Mouse (Mus musculus): ENCODE measurements around the gene Ptprt. TPM values are rescaled to one million over a fixed set of nuclear protein-coding genes. Genes with fewer than 3 reads are reported as not detected.
"Not testable (repeated sequence)": the region's sequence is repeated elsewhere in the genome, so short reads cannot be mapped to it uniquely, and the experiment has no call there.

Ptprt gene
- polyA plus RNA-seq, 1 experiment from 2014 or later: 14.0 TPM

GRCm38 (mm10) chr2:161557874-161558273 is 1103.1 kb downstream of the Ptprt start:
- Histone ChIP-seq H3K9ac (replicated peaks) (no peak overlapping the region), H3K27me3 (replicated peaks) (no peaks in the 10 kb centered on the region), H3K36me3 (no peaks in the 10 kb centered on the region), H3K27ac (replicated peaks) (no peak overlapping the region), H3K9me3 (replicated peaks) (no peaks in the 10 kb centered on the region), H3K4me3 (replicated peaks) (no peak overlapping the region), H3K4me2 (no peak overlapping the region), H3K4me1 (no peaks in the 10 kb centered on the region)
- no peak for ATAC-seq (ENCODE audit: low FRiP score)
- 81% methylated on average over 4 of the region's 4 CpGs for WGBS

- no peaks in the 10 kb centered on the region for H3K36me3 ChIP-seq
- WGBS: 79% methylated on average over 9 of the region's 9 CpGs
- H3K4me1 ChIP-seq: no peaks in the 10 kb centered on the region
- no peak for ATAC-seq (ENCODE audit: low FRiP score)
- no peak overlapping the region for H3K27ac ChIP-seq (replicated peaks)
- H3K4me3 ChIP-seq (replicated peaks): no peak overlapping the region
- H3K27me3 ChIP-seq (replicated peaks): no peaks in the 10 kb centered on the region
- H3K4me2 ChIP-seq: no peak overlapping the region
- no peak overlapping the region for H3K9ac ChIP-seq (replicated peaks)
- no peaks in the 10 kb centered on the region for H3K9me3 ChIP-seq (replicated peaks)
Observed at GRCm38 (mm10) chr2:161553651-161554050, 1107.3 kb downstream of the Ptprt start.

- Histone ChIP-seq H3K4me1 (no peaks in the 10 kb centered on the region), H3K4me3 (replicated peaks) (no peak overlapping the region), H3K4me2 (no peak overlapping the region), H3K27ac (replicated peaks) (no peak overlapping the region), H3K36me3 (no peaks in the 10 kb centered on the region), H3K9me3 (replicated peaks) (no peaks in the 10 kb centered on the region), H3K27me3 (replicated peaks) (no peaks in the 10 kb centered on the region), H3K9ac (replicated peaks) (no peak overlapping the region)
- ATAC-seq (ENCODE audit: low FRiP score): no peak
- 87% methylated on average over 2 of the region's 2 CpGs for WGBS
Observed at GRCm38 (mm10) chr2:161552011-161552410, 1108.9 kb downstream of the Ptprt start.

- no peak overlapping the region for H3K9ac ChIP-seq (replicated peaks)
- H3K4me1 ChIP-seq: no peaks in the 10 kb centered on the region
- H3K36me3 ChIP-seq: no peaks in the 10 kb centered on the region
- no peak overlapping the region for H3K4me2 ChIP-seq
- 51% methylated on average over 5 of the region's 5 CpGs for WGBS
- no peak for ATAC-seq (ENCODE audit: low FRiP score)
- no peaks in the 10 kb centered on the region for H3K9me3 ChIP-seq (replicated peaks)
- H3K4me3 ChIP-seq (replicated peaks): no peak overlapping the region
- H3K27me3 ChIP-seq (replicated peaks): no peaks in the 10 kb centered on the region
- H3K27ac ChIP-seq (replicated peaks): 0 out of 2 replicates have a peak overlapping the region, but pooled peaks have one; percentile 34
Observed at GRCm38 (mm10) chr2:161549577-161549976, 1111.4 kb downstream of the Ptprt start.

GRCm38 (mm10) chr2:161547318-161547717 is 1113.6 kb downstream of the Ptprt start:
- Histone ChIP-seq H3K36me3 (no peaks in the 10 kb centered on the region), H3K4me3 (replicated peaks) (no peak overlapping the region), H3K4me2 (no peak overlapping the region), H3K27me3 (replicated peaks) (no peaks in the 10 kb centered on the region), H3K4me1 (no peaks in the 10 kb centered on the region), H3K9me3 (replicated peaks) (no peaks in the 10 kb centered on the region), H3K27ac (replicated peaks) (no peak overlapping the region), H3K9ac (replicated peaks) (no peak overlapping the region)
- ATAC-seq (ENCODE audit: low FRiP score): no peak
- WGBS: 73% methylated on average over 5 of the region's 5 CpGs

- Histone ChIP-seq H3K36me3 (no peaks in the 10 kb centered on the region), H3K4me1 (no peaks in the 10 kb centered on the region), H3K27ac (replicated peaks) (no peak overlapping the region), H3K4me2 (no peak overlapping the region), H3K9ac (replicated peaks) (no peak overlapping the region), H3K9me3 (replicated peaks) (no peaks in the 10 kb centered on the region), H3K4me3 (replicated peaks) (no peak overlapping the region), H3K27me3 (replicated peaks) (no peaks in the 10 kb centered on the region)
- 92% methylated on average over 4 of the region's 4 CpGs for WGBS
- no peak for ATAC-seq (ENCODE audit: low FRiP score)
Observed at GRCm38 (mm10) chr2:161545406-161545805, 1115.5 kb downstream of the Ptprt start.

GRCm38 (mm10) chr2:161534151-161534550 is 1126.8 kb downstream of the Ptprt start:
- Histone ChIP-seq H3K4me1 (no peaks in the 10 kb centered on the region), H3K27ac (replicated peaks) (no peak overlapping the region), H3K36me3 (no peaks in the 10 kb centered on the region), H3K9me3 (replicated peaks) (no peaks in the 10 kb centered on the region), H3K9ac (replicated peaks) (no peak overlapping the region), H3K4me3 (replicated peaks) (no peak overlapping the region), H3K4me2 (no peak overlapping the region), H3K27me3 (replicated peaks) (no peaks in the 10 kb centered on the region)
- 96% methylated on average over 7 of the region's 7 CpGs for WGBS
- ATAC-seq (ENCODE audit: low FRiP score): no peak

GRCm38 (mm10) chr2:161527192-161527591 is 1133.8 kb downstream of the Ptprt start:
- H3K27ac ChIP-seq (replicated peaks): no peak overlapping the region
- no peaks in the 10 kb centered on the region for H3K4me1 ChIP-seq
- no peaks in the 10 kb centered on the region for H3K27me3 ChIP-seq (replicated peaks)
- H3K36me3 ChIP-seq: no peaks in the 10 kb centered on the region
- ATAC-seq (ENCODE audit: low FRiP score): no peak
- H3K4me3 ChIP-seq (replicated peaks): no peak overlapping the region
- 85% methylated on average over 1 of the region's 1 CpGs for WGBS
- H3K4me2 ChIP-seq: no peak overlapping the region
- no peak overlapping the region for H3K9ac ChIP-seq (replicated peaks)
- no peaks in the 10 kb centered on the region for H3K9me3 ChIP-seq (replicated peaks)

- no peak overlapping the region for H3K9ac ChIP-seq (replicated peaks)
- no peak overlapping the region for H3K27ac ChIP-seq (replicated peaks)
- H3K27me3 ChIP-seq (replicated peaks): no peaks in the 10 kb centered on the region
- H3K9me3 ChIP-seq (replicated peaks): no peaks in the 10 kb centered on the region
- H3K36me3 ChIP-seq: no peaks in the 10 kb centered on the region
- no peak overlapping the region for H3K4me3 ChIP-seq (replicated peaks)
- 0 out of 2 replicates have a peak, but pooled peaks cover 4% of the 10 kb centered on the region for H3K4me1 ChIP-seq
- H3K4me2 ChIP-seq: no peak overlapping the region
- ATAC-seq (ENCODE audit: low FRiP score): no peak
- 60% methylated on average over 2 of the region's 2 CpGs for WGBS
Observed at GRCm38 (mm10) chr2:161519671-161520070, 1141.3 kb downstream of the Ptprt start.

- Histone ChIP-seq H3K4me1 (peaks cover 10% of the 10 kb centered on the region), H3K27ac (replicated peaks) (no peak overlapping the region), H3K4me3 (replicated peaks) (no peak overlapping the region), H3K4me2 (no peak overlapping the region), H3K9ac (replicated peaks) (no peak overlapping the region), H3K36me3 (no peaks in the 10 kb centered on the region), H3K27me3 (replicated peaks) (no peaks in the 10 kb centered on the region), H3K9me3 (replicated peaks) (no peaks in the 10 kb centered on the region)
- ATAC-seq (ENCODE audit: low FRiP score): no peak
- WGBS: 53% methylated on average over 5 of the region's 5 CpGs
Observed at GRCm38 (mm10) chr2:161516921-161517320, 1144.0 kb downstream of the Ptprt start.

GRCm38 (mm10) chr2:161513256-161513655 is 1147.7 kb downstream of the Ptprt start:
- H3K4me3 ChIP-seq (replicated peaks): no peak overlapping the region

GRCm38 (mm10) chr2:161511880-161512570 is 1148.9 kb downstream of the Ptprt start:
- not testable (repeated sequence) for H3K27me3 ChIP-seq (replicated peaks); H3K36me3 ChIP-seq; H3K4me3 ChIP-seq (replicated peaks); H3K9me3 ChIP-seq (replicated peaks); H3K9ac ChIP-seq (replicated peaks); H3K27ac ChIP-seq (replicated peaks); H3K4me2 ChIP-seq
- peaks cover 21% of the 10 kb centered on the region for H3K4me1 ChIP-seq
- 25% methylated on average over 6 of the region's 15 CpGs for WGBS
- peak; percentile 65; the same call in 1 of the 2 replicates for ATAC-seq (ENCODE audit: low FRiP score)

More at GRCm38 (mm10) chr2:161513256-161513655, 1147.7 kb downstream of the Ptprt start:
- no peak overlapping the region for H3K9ac ChIP-seq (replicated peaks)
- 71% methylated on average over 1 of the region's 1 CpGs for WGBS
- H3K27ac ChIP-seq (replicated peaks): no peak overlapping the region
- H3K27me3 ChIP-seq (replicated peaks): no peaks in the 10 kb centered on the region
- H3K36me3 ChIP-seq: no peaks in the 10 kb centered on the region
- H3K4me2 ChIP-seq: no peak overlapping the region
- H3K4me1 ChIP-seq: peaks cover 21% of the 10 kb centered on the region
- no peak for ATAC-seq (ENCODE audit: low FRiP score)
- H3K9me3 ChIP-seq (replicated peaks): no peaks in the 10 kb centered on the region
